Mouse (Mus musculus): ENCODE measurements at regions not wholly inside any gene's neighbourhood (a gene's known extent, or its start where the extent isn't known, plus 50 kb on each side); places are given as distances from the start of the nearest gene placed in this dataset.

GRCm38 (mm10) chr1:190242526-190242925 lies 72.0 kb upstream of the Prox1 start:
- DNase-seq: no peak
- intact Hi-C loops (cut with DNase I): no loop called here

- no peak for DNase-seq
- intact Hi-C loops (cut with DNase I): no loop called here
Measured at GRCm38 (mm10) chr1:190239796-190240195, 69.3 kb upstream of the Prox1 start.

GRCm38 (mm10) chr1:190230866-190231265 lies 60.4 kb upstream of the Prox1 start:
- DNase-seq: no peak
- intact Hi-C loops (cut with DNase I): no loop called here

GRCm38 (mm10) chr1:190220417-190220816 lies 49.9 kb upstream of the Prox1 start:
- no peak for DNase-seq
- intact Hi-C loops (cut with DNase I): no loop called here

Small RNA genes lying in the stretch of these regions (microRNA-seq; reads per million reads assigned to microRNA genes)
- 0 to 1.5 reads per million in 2 experiments for gene Gm47294
